Mouse (Mus musculus) heart, embryonic 16.5 days (tissue): ENCODE data around the gene Nmu. TPM values are rescaled to one million over a fixed set of nuclear protein-coding genes. Genes with fewer than 3 reads are reported as not detected.
A peak's percentile ranks its signal among the peaks of the same experiment; 100 is the strongest.

Experiments
- ATAC-seq: fragments of 200-750 bp; cut with Nextera tagmentation; replicated peaks from 2 replicates; pipeline ENCODE4 v1.8.0; 2017; ENCODE audit warnings: moderate number of reproducible peaks; ENCODE audit not compliant: insufficient read depth, low FRiP score; ENCODE audit errors: extremely low read depth
- H3K27ac ChIP-seq: fragments of 300-500 bp; sonication (generic); 2 replicates; pipeline ENCODE4 v1.5.1; 2014; ENCODE audit warnings: mild to moderate bottlenecking, low read length, control low read depth, moderate library complexity
- H3K27me3 ChIP-seq: fragments of 300-500 bp; sonication (generic); 2 replicates; pipeline ENCODE4 v1.6.1; 2014; ENCODE audit warnings: low read length, mixed read lengths; ENCODE audit not compliant: control insufficient read depth, insufficient read depth
- H3K36me3 ChIP-seq: fragments of 300-500 bp; sonication (generic); 2 replicates; pipeline ENCODE4 v1.6.1; 2014; ENCODE audit not compliant: control insufficient read depth, insufficient read depth
- H3K4me1 ChIP-seq: fragments of 300-500 bp; sonication (generic); 2 replicates; pipeline ENCODE4 v1.6.1; 2014; ENCODE audit warnings: low read length, mixed read lengths; ENCODE audit not compliant: control insufficient read depth, insufficient read depth
- H3K4me2 ChIP-seq: fragments of 300-500 bp; sonication (generic); 2 replicates; pipeline ENCODE4 v1.6.1; 2014; ENCODE audit warnings: low read depth, mild to moderate bottlenecking, control low read depth, low read length
- H3K4me3 ChIP-seq: fragments of 300-500 bp; sonication (generic); 2 replicates; pipeline ENCODE4 v1.5.1; 2014; ENCODE audit warnings: mild to moderate bottlenecking, control low read depth, low read length
- H3K9ac ChIP-seq: fragments of 300-500 bp; sonication (generic); 2 replicates; pipeline ENCODE4 v1.6.1; 2014; ENCODE audit warnings: low read length, control low read depth
- H3K9me3 ChIP-seq: fragments of 300-500 bp; sonication (generic); replicated peaks from 2 replicates; pipeline ENCODE4 v1.6.1; 2016; ENCODE audit warnings: low read length; ENCODE audit not compliant: control insufficient read depth
- WGBS: fragments of 180-500 bp; shearing (Covaris S2); extraction: QIAGEN DNeasy Blood & Tissue Kit; methylation state at CpG from one replicate; pipeline ENCODE4 v1.1.7; 2014; 5-methylcytosine and 5-hydroxymethylcytosine counted together
- polyA plus RNA-seq: library from polyadenylated mRNA; unstranded; fragments of >200 nt; fragmentation: Nextera tagmentation; extraction: Ambion mirVana; gene quantifications from 2 replicates; pipeline ENCODE4 v1.2.1, GENCODE M21; 2015

Nmu gene
- not detected in 2 replicates for polyA plus RNA-seq

- Histone ChIP-seq H3K27me3 (peaks cover 13% of the 10 kb centered on the region), H3K27ac (no peak within 1 kb of the TSS), H3K36me3 (no peaks in the 10 kb centered on the region), H3K9me3 (no peaks in the 10 kb centered on the region), H3K4me3 (peak within 1 kb of the TSS; percentile 44), H3K4me2 (peak within 1 kb of the TSS; percentile 66), H3K4me1 (0 out of 2 replicates have a peak, but pooled peaks cover 3% of the 10 kb centered on the region), H3K9ac (no peak within 1 kb of the TSS; the same call in 1 of the 2 replicates)
- 3% methylated on average over 35 of the region's 35 CpGs for WGBS
- no peak for ATAC-seq
Observed at GRCm38 (mm10) chr5:76363453-76364104, at the start of gene Nmu. Nmu (minus strand) TSS chr5:76363788.

GRCm38 (mm10) chr5:76411697-76412096, 48.1 kb upstream of the Nmu start:
- no peak for ATAC-seq
- Histone ChIP-seq H3K4me2 (no peak overlapping the region), H3K4me3 (no peak overlapping the region), H3K9ac (no peak overlapping the region), H3K9me3 (no peaks in the 10 kb centered on the region), H3K36me3 (no peaks in the 10 kb centered on the region), H3K4me1 (no peaks in the 10 kb centered on the region), H3K27ac (no peak overlapping the region), H3K27me3 (no peaks in the 10 kb centered on the region)
- 64% methylated on average over 4 of the region's 4 CpGs for WGBS

- H3K27ac ChIP-seq, result no peak overlapping the region
- 81% methylated on average over 5 of the region's 5 CpGs for WGBS
- no peak overlapping the region for H3K9ac ChIP-seq
- no peak overlapping the region for H3K4me2 ChIP-seq
- no peaks in the 10 kb centered on the region for H3K4me1 ChIP-seq
- no peaks in the 10 kb centered on the region for H3K36me3 ChIP-seq
- no peak for ATAC-seq
- no peaks in the 10 kb centered on the region for H3K9me3 ChIP-seq
- H3K4me3 ChIP-seq, result no peak overlapping the region
- H3K27me3 ChIP-seq, result no peaks in the 10 kb centered on the region
Observed at GRCm38 (mm10) chr5:76394382-76394781, 30.8 kb upstream of the Nmu start.

- Histone ChIP-seq H3K4me1 (no peaks in the 10 kb centered on the region), H3K36me3 (no peaks in the 10 kb centered on the region), H3K4me2 (no peak overlapping the region), H3K27me3 (no peaks in the 10 kb centered on the region), H3K4me3 (no peak overlapping the region), H3K9me3 (no peaks in the 10 kb centered on the region), H3K27ac (no peak overlapping the region), H3K9ac (no peak overlapping the region)
- ATAC-seq, result no peak
- 82% methylated on average over 10 of the region's 10 CpGs for WGBS
Observed at GRCm38 (mm10) chr5:76389041-76389795, 25.6 kb upstream of the Nmu start.

GRCm38 (mm10) chr5:76388474-76388873, 24.9 kb upstream of the Nmu start:
- H3K27me3 ChIP-seq, result no peaks in the 10 kb centered on the region
- H3K4me3 ChIP-seq, result no peak overlapping the region
- H3K27ac ChIP-seq, result no peak overlapping the region
- no peaks in the 10 kb centered on the region for H3K4me1 ChIP-seq
- no peak overlapping the region for H3K9ac ChIP-seq
- ATAC-seq, result no peak
- H3K9me3 ChIP-seq, result no peaks in the 10 kb centered on the region
- no peak overlapping the region for H3K4me2 ChIP-seq
- no peaks in the 10 kb centered on the region for H3K36me3 ChIP-seq
- 87% methylated on average over 2 of the region's 2 CpGs for WGBS

GRCm38 (mm10) chr5:76383673-76384072, 20.1 kb upstream of the Nmu start:
- H3K27me3 ChIP-seq, result no peaks in the 10 kb centered on the region

GRCm38 (mm10) chr5:76381836-76382235, 18.2 kb upstream of the Nmu start:
- H3K9ac ChIP-seq, result no peak overlapping the region
- H3K4me1 ChIP-seq, result no peaks in the 10 kb centered on the region; the same call in 1 of the 2 replicates
- H3K9me3 ChIP-seq, result no peaks in the 10 kb centered on the region
- H3K4me2 ChIP-seq, result no peak overlapping the region
- 86% methylated on average over 5 of the region's 5 CpGs for WGBS
- no peaks in the 10 kb centered on the region for H3K27me3 ChIP-seq
- no peaks in the 10 kb centered on the region for H3K36me3 ChIP-seq
- H3K27ac ChIP-seq, result no peak overlapping the region
- no peak for ATAC-seq
- no peak overlapping the region for H3K4me3 ChIP-seq

More at GRCm38 (mm10) chr5:76383673-76384072, 20.1 kb upstream of the Nmu start:
- 61% methylated on average over 6 of the region's 6 CpGs for WGBS
- Histone ChIP-seq H3K9me3 (no peaks in the 10 kb centered on the region), H3K4me1 (no peaks in the 10 kb centered on the region; the same call in 1 of the 2 replicates), H3K4me2 (no peak overlapping the region), H3K27ac (no peak overlapping the region), H3K36me3 (no peaks in the 10 kb centered on the region), H3K4me3 (no peak overlapping the region), H3K9ac (no peak overlapping the region)
- no peak for ATAC-seq

- Histone ChIP-seq H3K4me2 (no peak overlapping the region), H3K4me3 (no peak overlapping the region), H3K9me3 (no peaks in the 10 kb centered on the region), H3K9ac (no peak overlapping the region), H3K4me1 (no peaks in the 10 kb centered on the region; the same call in 1 of the 2 replicates), H3K36me3 (no peaks in the 10 kb centered on the region), H3K27ac (no peak overlapping the region), H3K27me3 (no peaks in the 10 kb centered on the region)
- ATAC-seq, result no peak
- 32% methylated on average over 3 of the region's 3 CpGs for WGBS
Observed at GRCm38 (mm10) chr5:76379216-76379615, 15.6 kb upstream of the Nmu start.

GRCm38 (mm10) chr5:76369215-76369840, 5.7 kb upstream of the Nmu start:
- H3K4me1 ChIP-seq, result no peaks in the 10 kb centered on the region
- H3K4me3 ChIP-seq, result no peak overlapping the region
- ATAC-seq, result no peak
- no peak overlapping the region for H3K27ac ChIP-seq
- H3K9me3 ChIP-seq, result no peaks in the 10 kb centered on the region
- no peak overlapping the region for H3K9ac ChIP-seq
- WGBS, result 67% methylated on average over 8 of the region's 8 CpGs
- H3K27me3 ChIP-seq, result peaks cover under 1% of the 10 kb centered on the region
- H3K4me2 ChIP-seq, result no peak overlapping the region
- no peaks in the 10 kb centered on the region for H3K36me3 ChIP-seq
